Mouse (Mus musculus) telencephalon, adult 2 months (tissue): Measurements from ENCODE around the gene Men1.

Source experiments
- DNase-seq: peaks from one replicate; pipeline ENCODE4 v3.0.0-alpha.2; 2011; ENCODE audit warnings: low read depth, low spot score

Men1 gene

DNA sequence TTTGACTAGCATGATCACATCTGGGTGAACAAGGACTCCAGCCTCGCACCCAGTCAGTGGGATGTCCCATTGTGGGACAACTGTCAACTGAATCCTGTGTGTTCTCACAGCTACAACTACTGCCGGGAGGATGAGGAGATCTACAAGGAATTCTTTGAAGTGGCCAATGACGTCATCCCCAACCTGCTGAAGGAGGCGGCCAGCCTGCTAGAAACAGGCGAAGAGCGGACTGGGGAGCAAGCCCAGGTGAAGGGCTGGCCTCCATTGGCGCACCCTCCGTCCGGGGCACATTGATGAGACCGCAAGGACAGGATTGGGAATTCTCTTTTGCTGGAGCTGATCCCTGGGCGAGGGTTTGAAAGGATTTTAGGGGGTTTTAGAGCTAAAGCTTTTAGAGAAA is 3.9 kb downstream of the Men1 start:
- DNase-seq: no peak

DNA sequence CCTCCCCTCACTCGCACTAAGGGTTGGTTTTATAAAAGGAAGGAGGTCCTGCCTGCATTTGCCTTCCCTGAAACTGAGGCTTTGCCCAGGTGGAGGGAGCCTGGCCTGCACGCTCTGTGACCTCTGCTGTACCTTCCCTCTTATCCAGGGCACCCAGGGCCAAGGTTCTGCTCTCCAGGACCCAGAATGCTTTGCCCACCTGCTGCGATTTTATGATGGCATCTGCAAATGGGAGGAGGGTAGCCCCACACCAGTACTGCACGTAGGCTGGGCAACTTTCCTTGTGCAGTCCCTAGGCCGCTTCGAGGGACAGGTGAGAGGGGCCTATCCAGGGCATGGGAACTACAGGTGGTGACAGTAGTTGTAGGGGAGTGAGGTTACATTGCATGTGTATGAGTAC is 4.4 kb downstream of the Men1 start:
- DNase-seq: no peak

DNA sequence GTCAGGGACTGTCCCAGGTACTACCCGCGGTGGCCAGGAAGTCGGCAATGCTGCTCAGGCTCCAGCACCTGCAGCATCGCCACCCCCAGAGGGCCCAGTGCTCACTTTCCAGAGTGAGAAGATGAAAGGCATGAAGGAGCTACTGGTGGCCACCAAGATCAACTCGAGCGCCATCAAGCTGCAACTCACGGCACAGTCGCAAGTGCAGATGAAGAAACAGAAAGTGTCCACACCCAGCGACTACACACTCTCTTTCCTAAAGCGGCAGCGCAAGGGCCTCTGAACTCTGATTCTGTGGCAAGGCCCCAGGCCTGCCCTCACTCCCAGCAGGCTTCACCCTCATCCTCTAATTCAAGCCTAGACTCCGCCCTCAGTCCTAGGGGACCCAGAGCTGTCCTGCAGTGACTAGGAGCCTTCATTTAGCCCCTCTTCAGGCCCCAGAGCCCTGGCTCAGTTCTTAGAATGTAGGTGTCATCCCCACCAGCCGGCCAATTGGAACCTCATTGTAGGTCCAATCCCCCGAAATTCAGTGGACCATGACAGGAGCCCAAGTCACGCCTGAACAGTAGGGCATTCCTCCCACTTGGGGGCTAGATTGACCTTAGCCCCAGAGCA is 5.2 kb downstream of the Men1 start:
- DNase-seq: no peak

DNA sequence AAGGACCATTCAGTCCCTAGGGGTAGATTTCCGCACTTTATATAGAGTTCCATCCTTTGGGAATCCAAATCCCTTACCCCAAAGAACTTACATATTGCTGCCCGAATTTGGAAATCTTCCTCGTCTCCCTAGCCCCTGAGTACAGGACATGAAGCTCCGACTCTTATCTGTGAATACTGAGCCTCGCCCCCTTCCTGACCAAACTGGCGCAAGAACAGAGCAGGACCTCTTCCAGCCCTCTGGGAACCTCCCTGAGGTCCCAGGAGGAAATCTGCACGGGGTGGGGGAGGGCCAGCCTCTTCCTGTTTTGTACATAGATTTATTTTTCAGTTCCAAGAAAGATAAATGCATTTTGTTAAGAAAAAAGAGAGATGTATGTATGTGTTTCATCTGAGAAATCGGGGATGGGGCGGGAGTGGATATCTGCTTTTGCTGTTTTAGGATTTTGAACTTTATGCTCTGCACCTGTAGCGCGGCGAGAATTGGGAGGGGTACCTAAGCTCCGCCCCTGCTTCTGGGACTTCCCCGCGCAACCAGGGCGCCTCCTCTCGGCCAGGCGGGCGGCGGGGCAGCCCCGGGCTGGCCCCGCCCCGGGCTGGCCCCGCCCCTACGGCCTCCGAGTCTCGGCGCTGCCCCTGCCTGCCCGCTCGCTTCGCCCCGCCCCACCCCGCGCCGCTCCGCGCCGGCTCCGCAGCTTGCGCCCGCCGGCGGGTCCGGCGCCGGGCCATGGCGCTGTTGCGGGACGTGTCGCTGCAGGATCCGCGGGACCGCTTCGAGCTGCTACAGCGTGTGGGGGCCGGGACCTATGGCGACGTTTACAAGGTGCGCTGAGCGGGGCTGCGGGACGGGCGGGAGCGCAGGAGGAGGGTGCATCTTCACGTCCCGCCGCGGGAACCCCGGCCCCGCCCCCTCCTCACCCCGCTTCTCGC is 6.0 kb downstream of the Men1 start, which contains the start of gene Map4k2:
Gene Map4k2, plus strand, starts transcription at position 612 of the 929 bp plus-strand sequence.
- DNase-seq: peak; percentile 41

DNA sequence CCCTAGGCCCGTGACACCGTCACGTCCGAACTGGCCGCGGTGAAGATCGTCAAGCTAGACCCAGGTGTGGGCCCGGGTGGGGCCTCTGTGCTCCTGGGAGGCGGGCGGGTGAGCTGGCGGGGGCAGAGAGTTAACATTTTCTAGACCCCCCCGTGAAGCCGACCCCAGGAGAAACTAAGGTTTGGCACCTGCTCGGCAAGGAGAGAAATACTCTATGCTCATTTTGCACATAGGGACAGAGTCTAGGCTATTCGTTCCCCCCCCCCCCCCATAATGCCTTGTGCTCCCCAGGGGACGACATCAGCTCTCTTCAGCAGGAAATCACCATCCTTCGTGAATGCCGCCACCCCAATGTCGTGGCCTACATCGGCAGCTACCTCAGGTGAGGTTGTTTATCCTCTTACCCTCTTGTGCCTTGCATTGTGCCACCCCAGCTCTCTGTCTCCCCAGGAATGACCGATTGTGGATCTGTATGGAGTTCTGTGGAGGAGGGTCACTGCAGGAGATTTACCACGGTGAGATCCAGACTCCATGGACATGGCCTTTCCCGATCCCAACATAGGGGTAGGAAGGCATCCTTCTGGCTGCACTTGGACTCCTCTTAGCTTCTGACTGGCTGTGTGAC is 6.8 kb downstream of the Men1 start:
- no peak for DNase-seq

DNA sequence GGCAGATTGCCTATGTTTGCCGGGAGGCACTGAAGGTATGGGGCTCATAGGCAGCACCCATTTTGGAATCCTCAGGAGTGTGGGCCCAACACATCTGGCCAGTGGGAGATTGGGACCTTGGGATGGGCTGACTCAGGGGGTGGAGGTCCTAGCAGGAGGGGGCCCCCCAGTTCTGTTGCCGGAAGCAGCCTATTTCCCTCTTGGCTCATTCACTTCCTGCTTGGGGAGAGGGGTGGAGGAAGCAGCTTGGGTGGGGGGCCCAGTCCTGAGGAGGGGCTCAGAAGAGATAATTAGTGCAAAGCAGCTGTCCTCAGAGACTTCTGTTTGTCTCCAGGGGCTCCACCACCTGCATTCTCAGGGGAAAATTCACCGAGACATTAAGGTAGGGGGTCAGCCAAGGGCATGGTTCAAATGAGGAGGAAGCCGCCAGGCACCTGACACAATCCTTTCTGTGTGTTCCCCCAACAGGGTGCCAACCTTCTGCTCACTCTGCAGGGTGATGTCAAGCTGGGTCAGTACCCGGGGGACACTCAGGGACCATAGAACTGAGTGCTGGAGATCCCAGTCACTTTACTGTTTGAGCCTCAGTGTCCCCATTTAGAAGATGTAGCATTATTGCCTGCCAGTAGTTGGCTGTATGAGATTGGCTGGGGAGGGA is 7.6 kb downstream of the Men1 start:
- DNase-seq: no peak

DNA sequence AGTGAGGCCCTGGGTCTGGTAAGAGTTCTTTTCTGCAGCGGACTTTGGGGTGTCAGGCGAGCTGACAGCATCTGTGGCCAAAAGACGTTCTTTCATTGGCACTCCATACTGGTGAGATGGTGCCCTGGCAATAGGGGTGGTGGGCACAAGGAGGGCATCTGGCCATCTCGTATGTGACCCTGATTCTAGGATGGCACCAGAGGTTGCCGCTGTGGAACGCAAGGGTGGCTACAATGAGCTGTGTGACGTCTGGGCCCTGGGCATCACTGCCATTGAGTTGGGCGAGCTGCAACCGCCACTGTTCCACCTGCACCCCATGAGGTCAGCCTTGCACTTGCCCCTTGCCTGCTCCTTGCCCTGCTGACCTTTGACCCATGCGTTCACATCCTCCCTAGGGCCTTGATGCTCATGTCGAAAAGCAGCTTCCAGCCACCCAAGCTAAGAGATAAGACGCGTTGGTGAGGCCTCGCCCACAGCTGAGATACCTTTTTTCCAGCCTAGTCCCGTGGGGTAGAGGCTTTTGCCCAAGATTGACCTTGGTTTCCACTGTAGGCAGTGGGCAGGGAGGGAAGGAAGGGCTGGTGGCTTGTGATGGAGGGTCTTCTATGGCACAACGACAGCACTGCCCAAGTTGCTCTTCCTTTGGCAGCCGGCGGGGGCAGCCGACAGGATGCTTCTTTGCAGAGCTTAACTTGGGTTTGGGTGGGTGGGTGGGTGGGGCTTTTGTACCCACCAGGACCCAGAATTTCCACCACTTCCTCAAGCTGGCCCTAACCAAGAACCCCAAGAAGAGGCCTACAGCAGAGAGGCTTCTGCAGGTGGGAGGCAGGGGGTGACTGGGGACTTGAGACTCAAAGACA is 8.5 kb downstream of the Men1 start:
- DNase-seq: no peak

DNA sequence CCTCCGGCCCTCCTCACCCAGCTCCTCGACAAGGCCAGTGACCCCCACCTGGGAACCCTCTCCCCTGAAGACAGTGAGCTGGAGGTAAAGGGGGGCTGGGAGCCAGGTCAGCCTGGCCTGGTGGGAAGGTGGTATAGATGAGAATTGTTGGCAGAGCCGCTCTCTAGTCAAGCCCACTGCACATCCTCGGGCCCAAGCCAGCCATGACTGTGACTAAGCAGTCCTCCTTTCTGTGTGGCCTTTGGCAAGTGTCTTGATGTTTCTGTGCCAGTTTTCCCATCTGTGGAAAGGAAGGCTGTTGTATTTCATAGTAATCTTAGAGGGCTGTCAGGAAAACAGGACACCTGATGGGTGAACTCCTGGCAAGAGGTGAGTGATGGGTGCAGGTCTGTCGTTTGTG is 9.2 kb downstream of the Men1 start:
- no peak for DNase-seq

DNA sequence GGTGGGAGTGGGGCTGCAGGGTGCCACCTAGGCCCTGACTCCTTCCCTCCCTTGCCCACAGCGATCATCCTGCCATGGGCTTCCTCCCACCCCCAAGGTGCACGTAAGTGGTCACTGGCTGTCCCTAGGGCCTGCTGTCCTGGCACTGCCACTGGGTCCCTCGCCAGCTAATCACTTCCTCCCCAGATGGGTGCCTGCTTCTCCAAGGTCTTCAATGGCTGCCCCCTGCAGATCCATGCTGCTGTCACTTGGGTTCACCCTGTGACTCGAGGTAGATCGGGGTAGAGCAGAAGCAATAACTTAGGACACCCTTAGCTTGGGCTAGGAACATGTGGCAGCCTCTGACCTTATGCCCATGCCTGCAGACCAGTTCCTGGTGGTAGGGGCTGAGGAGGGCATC is 11.2 kb downstream of the Men1 start:
- no peak for DNase-seq

DNA sequence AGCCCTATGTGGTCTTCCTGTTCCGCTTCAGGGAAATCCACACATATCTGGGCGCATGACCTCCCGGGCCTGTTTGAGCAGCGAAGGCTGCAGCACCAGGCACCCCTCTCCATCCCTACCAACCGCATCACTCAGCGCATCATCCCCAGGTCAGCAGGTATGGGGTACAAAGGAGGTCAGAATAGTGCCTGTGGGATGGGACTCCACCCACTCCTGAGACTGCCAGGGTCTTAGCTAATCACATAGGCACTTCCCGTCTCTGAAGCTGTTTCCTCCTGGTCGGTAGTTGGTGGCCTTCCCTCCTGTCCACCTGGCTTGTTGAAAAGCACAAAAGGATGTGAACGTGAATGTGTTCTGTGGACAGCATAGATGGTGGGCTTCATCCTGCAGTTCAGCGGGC is 11.9 kb downstream of the Men1 start:
- no peak for DNase-seq

DNA sequence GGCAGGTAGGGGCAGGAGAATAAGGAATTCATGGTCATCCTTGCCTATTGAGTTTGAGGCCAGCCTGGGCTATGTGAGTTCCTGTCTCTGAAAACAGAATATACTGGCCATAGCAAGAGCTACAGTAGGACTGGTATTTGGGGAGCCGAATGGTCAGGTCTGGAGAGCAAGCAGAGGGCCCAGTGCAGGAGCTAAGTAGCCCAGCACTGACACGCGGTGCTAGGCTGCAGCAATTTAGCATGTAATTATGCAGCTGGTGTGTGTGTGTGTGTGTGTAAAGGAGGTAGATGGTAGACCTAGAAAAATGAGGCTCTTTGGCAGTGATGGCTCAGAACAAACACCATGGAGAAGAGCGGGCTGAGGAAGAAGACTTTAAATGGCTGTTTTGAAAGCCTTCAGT is 12.8 kb downstream of the Men1 start:
- no peak for DNase-seq

DNA sequence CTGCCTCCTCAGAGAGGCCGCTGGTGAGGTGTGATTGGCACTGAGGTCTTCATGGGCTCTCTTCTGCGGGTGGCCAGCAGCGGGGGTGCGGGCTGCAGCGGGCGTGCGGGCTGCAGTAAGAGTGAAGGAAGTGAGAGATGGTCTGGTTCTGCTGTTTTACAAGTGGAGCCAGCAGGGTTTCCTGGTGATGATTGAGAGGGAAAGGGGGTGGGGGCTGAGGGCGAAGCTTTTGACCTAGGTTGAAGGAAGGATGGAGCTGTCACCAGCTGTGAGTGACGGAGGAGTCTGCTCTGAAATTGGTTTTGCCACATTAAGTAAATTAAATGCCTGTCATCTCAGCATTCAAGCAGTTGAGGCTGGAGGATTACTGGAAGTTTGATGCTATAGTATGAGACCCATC is 13.9 kb downstream of the Men1 start:
- no peak for DNase-seq

DNA sequence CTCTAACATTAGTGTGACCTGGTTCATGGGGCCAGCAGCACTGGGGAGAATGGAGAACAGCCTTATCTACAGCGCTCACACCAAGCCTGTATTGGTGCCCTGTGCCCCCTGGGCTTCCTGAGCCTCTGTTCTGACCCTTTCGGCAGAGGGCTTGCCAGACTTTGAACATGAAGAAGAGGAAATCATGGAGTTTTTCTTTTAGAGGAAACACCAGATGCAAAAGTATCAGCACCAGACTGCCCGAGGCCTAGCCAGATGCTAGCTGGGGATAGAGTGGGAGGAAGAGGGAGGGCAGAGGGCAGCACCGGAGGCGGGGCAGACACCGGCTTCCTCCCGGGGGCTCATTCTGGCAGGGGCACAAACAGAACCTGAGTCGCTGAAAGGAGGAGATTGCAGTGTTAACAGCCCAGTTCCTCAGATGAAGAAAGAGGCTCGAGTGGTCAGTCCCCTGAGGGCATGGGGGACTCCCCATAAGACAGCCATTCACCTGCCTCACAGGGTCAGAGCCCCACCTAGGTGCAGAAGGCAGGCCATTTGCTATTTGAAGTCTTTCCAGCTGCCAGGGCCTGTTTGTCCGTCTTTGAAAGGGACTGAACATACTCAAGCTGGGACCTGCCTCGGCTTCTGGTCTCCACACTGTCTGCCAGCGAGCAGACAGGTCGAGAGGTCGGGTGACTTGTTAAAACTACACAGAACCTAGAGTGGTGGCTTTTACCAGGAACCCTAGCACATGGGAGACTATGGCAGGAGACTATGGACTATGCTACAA is 14.6 kb downstream of the Men1 start:
- DNase-seq: no peak

DNA sequence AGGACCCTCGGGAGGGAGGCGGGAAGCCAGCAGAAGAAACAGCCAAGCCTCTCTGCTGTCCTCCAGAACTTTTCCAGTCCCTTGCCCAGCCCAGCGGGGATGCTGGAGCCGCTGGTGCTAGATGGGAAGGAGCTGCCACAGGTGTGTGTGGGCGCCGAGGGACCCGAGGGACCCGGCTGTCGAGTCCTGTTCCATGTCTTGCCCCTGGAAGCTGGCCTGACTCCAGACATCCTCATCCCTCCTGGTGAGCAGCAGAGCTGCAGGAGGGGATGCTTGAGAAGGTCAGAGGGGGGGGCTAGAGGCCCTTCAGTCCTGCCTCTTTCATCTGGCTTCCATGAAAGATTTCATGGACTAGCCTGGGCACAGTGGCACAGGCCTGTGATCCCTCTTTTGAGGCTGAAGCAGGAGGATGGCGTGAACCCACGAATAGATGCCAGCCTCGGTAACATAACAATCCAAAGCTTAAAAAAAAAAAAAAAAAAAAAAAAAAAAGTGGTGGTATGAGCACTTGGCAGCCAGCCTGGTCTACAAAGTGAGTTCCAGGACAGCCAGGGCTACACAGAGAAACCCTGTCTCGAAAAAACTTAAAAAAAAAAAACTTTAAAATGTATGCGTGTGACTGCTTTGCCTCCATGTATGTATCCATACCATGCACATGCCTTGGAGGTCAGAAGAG is 16.8 kb downstream of the Men1 start:
- DNase-seq: no peak

DNA sequence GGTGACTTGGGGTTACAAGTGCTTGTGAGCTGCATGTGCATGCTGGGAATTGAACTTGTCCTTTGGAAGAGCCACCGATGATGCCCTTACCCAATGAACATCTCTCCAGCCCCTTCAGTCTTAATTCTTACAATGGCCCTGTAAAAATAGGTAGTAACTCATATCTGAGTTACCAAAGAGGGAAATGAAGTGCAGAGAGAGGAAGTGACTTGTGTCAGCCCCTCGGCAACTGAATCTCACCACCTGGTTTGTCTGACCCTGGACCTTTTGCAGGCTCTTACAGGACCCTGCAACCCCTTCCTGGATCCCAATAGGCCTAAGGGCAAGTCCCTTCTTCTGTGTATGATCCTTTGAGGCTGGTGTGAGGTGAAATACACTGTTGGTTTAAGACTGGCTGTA is 17.3 kb downstream of the Men1 start:
- no peak for DNase-seq

DNA sequence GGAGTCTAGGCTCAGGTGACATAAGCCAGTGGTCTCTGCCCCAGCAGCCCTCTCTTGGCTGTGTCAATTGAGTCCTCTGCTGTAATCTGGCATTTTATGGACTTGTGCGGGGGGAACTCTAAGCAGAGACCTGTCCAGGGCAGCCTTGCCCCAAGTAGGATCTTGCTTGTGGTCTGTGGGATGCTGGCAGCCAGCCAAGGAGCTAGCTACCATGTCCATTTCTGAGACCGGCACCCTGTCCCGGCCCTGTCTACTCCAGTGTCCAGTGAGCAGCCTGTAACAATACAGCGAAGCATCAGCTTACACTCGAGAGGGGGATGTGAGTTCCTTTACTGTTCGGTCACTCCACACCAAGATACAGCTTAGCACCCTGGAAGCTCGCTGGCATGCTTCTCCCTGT is 19.3 kb downstream of the Men1 start:
- no peak for DNase-seq

DNA sequence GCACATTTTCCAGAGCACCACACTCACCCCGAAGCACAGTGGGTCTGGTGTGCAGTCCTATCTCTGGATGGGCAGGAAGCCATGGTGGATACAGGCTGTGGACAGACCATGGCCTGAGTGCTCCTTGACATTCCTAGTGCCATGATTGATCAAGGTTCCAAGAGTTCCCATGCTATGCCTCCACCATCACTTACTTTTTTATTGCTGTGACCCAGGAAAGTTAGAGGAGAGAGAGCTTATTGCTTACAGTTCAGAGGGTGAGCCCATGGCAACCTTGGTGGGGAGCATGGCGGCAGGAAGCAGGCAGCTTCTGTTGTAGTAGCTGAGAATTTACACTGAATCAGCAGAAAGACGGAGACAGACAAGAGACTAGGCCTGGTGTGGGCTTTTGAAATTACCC is 26.5 kb downstream of the Men1 start:
- DNase-seq: no peak

DNA sequence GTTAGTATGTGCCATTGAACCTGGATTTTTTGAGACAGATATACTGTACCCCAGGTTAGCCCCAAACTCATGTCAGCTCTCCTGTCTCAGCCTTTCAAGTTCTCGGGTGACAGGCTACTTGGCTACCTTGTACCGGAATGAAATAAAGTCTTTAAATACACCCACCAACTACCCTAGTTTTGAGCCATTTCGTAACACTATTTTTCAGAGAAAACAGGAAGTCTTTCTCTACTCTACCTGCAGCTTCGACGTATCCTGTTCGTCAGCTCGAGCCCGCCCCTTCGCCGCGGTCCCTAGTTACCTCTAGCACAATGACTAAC is 28.3 kb downstream of the Men1 start:
- no peak for DNase-seq

DNA sequence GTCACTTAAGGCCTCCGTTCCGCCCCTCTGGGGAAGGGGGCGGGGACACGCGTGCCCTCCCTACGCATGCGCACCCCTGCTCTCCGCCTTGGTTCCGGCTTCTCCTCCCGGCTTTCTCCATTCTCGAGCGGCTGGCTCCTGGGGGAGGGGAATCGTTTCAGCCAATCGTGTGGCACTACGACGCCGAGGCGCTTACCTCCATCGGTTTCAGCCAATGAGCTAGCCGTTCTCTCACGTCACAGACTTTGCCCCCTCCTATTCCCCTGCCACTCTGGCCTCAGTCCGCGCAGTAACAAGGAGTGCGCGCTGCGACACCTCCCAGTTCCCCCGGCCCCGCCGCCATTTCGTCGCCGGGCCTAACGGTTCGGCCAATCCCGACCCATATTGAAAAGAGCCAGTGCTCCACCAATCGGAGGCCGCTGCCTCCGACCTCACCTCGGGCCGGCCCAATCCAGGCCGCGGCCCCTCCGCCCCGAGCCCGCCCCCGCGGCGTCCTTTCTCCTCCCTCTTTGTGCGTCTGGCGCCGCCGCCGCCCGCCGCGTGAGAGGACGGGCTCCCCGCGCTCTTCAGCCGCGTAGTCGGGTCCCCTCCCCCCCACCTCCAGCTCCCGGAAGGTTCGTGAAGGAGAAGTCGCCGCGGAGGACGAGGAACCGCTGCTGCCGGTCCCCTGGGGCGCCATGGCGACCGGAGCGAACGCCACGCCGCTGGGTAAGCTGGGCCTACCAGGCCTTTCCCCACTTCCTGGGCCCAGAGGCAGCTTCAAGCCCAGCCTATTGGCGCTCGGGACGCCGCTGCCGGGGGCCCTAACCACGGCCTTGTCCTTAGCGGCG is 28.8 kb downstream of the Men1 start, which contains the start of gene Sf1:
Gene Sf1, plus strand, starts transcription at position 280 of the 830 bp plus-strand sequence.
- DNase-seq: peak; percentile 99
